ENCODE assay signal across 8 mouse cellular contexts in the genomic region with DNA sequence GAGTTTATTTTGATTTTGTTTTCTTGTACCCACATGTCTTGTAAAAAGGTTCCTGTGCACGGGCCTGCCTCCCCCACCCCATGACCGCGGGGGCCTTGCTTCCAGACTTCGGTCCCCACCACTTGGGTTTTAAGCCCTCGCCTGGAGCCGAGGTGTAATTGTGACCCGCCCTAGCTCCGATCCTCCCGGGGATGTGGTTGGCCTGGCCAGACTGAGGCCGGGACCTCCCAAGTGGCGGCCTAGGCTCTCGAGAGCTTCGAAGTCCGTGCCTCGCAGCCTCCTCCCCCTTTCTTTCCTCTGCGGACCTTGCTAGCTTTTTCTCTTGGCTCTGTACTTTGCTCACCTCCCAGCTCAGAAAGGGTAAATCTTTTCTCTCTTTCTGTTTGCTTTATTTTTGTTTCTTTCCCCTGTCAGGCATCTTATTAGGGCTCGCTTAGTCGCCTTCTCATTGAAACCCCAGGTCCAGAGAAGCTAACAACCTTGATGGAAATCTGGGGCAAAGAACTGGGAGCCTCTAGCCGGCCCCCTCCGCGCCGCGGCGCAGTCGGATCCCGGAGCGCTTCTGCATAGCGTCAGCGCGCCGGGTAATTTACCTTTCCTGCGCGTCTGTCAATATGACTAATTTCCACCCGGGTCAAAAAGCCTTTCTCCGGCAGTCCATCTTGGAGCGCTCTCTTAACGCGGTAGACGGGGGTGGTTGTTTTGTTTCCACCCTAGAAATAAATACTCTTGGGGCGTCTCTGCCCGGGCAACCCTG. TPM values are rescaled to one million over a fixed set of nuclear protein-coding genes. Genes with fewer than 3 reads are reported as not detected.
A peak's percentile ranks its signal among the peaks of the same experiment; 100 is the strongest.
DNase-seq lines count a peak whose midpoint lies in the region; ATAC-seq and TF ChIP-seq lines count a peak whose summit lies in the region.

No protein-coding gene starts in this region.

- no peak overlapping the region for H3K27ac ChIP-seq in lung, embryonic 15.5 days
- H3K27ac ChIP-seq in embryonic fibroblast, embryonic 13.5 days (ENCODE audit: insufficient read depth, low read length): no peak overlapping the region
- H3K27ac ChIP-seq in hindbrain, embryonic 12.5 days: no peak overlapping the region
- H3K27ac ChIP-seq in neural tube, embryonic 11.5 days (ENCODE audit: low read depth, low read length): no peak overlapping the region

- peak overlapping the region; percentile 17 for H3K4me3 ChIP-seq in lung, embryonic 15.5 days
- 0 out of 2 replicates have a peak overlapping the region, but pooled peaks have one; percentile 1 for H3K4me3 ChIP-seq in embryonic fibroblast, embryonic 13.5 days (ENCODE audit: insufficient read depth, low read length)
- no peak overlapping the region for H3K4me3 ChIP-seq in hindbrain, embryonic 12.5 days
- H3K4me3 ChIP-seq in neural tube, embryonic 11.5 days (ENCODE audit: low read depth, low read length): no peak overlapping the region

- H3K9ac ChIP-seq in lung, embryonic 15.5 days: no peak overlapping the region
- no peak overlapping the region for H3K9ac ChIP-seq in hindbrain, embryonic 12.5 days
- no peak overlapping the region for H3K9ac ChIP-seq in neural tube, embryonic 11.5 days (ENCODE audit: low read length)

- no peak for TF ChIP-seq POLR2A in embryonic fibroblast, embryonic 13.5 days (IDR thresholded peaks at IDR 0.05; ENCODE audit: low read depth, low read length)

- no peak for DNase-seq in lung, adult 18-20 months
- peak; percentile 64 for DNase-seq in neural tube, embryonic 11.5 days (ENCODE audit: low spot score)
- no peak for DNase-seq in spleen, postnatal 4 days (ENCODE audit: low spot score in 2 of 2)
- DNase-seq in cerebellum, adult 8-10 months: no peak
- DNase-seq in adrenal gland, adult 18-20 months (ENCODE audit: low spot score in 2 of 2): no peak

- ATAC-seq in lung, embryonic 15.5 days (ENCODE audit: borderline replicate concordance, extremely low read depth, low FRiP score, low TSS enrichment): no peak
- peak; percentile 36; the same call in 1 of the 2 replicates for ATAC-seq in hindbrain, embryonic 12.5 days (ENCODE audit: low FRiP score)
- peak; percentile 49; the same call in 1 of the 2 replicates for ATAC-seq in neural tube, embryonic 11.5 days (ENCODE audit: insufficient read depth, low FRiP score, low TSS enrichment)

- WGBS in lung, embryonic 15.5 days: under 1% methylated on average over 41 of the region's 41 CpGs
- WGBS in hindbrain, embryonic 12.5 days: under 1% methylated on average over 41 of the region's 41 CpGs
- under 1% methylated on average over 41 of the region's 41 CpGs for WGBS in neural tube, embryonic 11.5 days

- H3K9me3 ChIP-seq in lung, embryonic 15.5 days: no peaks in the 10 kb centered on the region
- H3K9me3 ChIP-seq in hindbrain, embryonic 12.5 days (replicated peaks): no peaks in the 10 kb centered on the region
- no peaks in the 10 kb centered on the region for H3K9me3 ChIP-seq in neural tube, embryonic 11.5 days (ENCODE audit: control insufficient read depth, low read length)

- no peaks in the 10 kb centered on the region for H3K36me3 ChIP-seq in lung, embryonic 15.5 days
- H3K36me3 ChIP-seq in hindbrain, embryonic 12.5 days: no peaks in the 10 kb centered on the region
- H3K36me3 ChIP-seq in neural tube, embryonic 11.5 days (ENCODE audit: control insufficient read depth, insufficient read depth, low read length): no peaks in the 10 kb centered on the region

- H3K27me3 ChIP-seq in lung, embryonic 15.5 days: peaks cover 100% of the 10 kb centered on the region
- peaks cover 99% of the 10 kb centered on the region for H3K27me3 ChIP-seq in hindbrain, embryonic 12.5 days
- H3K27me3 ChIP-seq in neural tube, embryonic 11.5 days (ENCODE audit: control insufficient read depth, insufficient read depth, low read length): peaks cover 98% of the 10 kb centered on the region

- peaks cover 9% of the 10 kb centered on the region for H3K4me1 ChIP-seq in lung, embryonic 15.5 days
- H3K4me1 ChIP-seq in embryonic fibroblast, embryonic 13.5 days (ENCODE audit: control insufficient read depth, insufficient read depth, low read length): no peaks in the 10 kb centered on the region
- no peaks in the 10 kb centered on the region for H3K4me1 ChIP-seq in hindbrain, embryonic 12.5 days
- H3K4me1 ChIP-seq in neural tube, embryonic 11.5 days (ENCODE audit: control insufficient read depth, insufficient read depth, low read length): 0 out of 2 replicates have a peak, but pooled peaks cover 3% of the 10 kb centered on the region

- no peak for TF ChIP-seq CTCF in embryonic fibroblast, embryonic 13.5 days (IDR thresholded peaks at IDR 0.05; ENCODE audit: borderline replicate concordance, insufficient read depth, low read length)

- H3K4me2 ChIP-seq in lung, embryonic 15.5 days: peak overlapping the region; percentile 24
- H3K4me2 ChIP-seq in hindbrain, embryonic 12.5 days (replicated peaks): no peak overlapping the region
- no peak overlapping the region; the same call in 1 of the 2 replicates for H3K4me2 ChIP-seq in neural tube, embryonic 11.5 days (ENCODE audit: low read depth)

RNA-seq across cellular contexts. Expression of a gene that starts 13.2 kb away (rescaled TPM):
- polyA plus RNA-seq in lung, embryonic 15.5 days (2015; fragmentation: Nextera tagmentation; extraction: Ambion mirVana): 0.35 and 0.84 TPM in 2 replicates
- 3.3 and 5.0 TPM in 2 replicates for polyA plus RNA-seq in embryonic fibroblast, embryonic 13.5 days (2011; ENCODE audit: insufficient read length, low read depth, missing spikeins)
- not detected in 2 replicates for polyA plus RNA-seq in hindbrain, embryonic 12.5 days (2016; fragmentation: Nextera tagmentation; extraction: Ambion mirVana)
- polyA plus RNA-seq in neural tube, embryonic 11.5 days (2014; fragmentation: Nextera tagmentation; extraction: Ambion mirVana): 0.20 TPM in 1 of 2 replicates, not detected in the other
- 10 to 100 TPM; 33.9 to 39.7 TPM for total RNA-seq in adrenal gland, adult 18-20 months (2021)

Comparison
In these comparisons a context has a peak if more than half of its experiments do, and no peak if none do; other contexts are left out.
1. H3K4me3 ChIP-seq: peak in lung, embryonic 15.5 days (single experiment) and embryonic fibroblast, embryonic 13.5 days (single experiment); none in hindbrain, embryonic 12.5 days (single experiment) and neural tube, embryonic 11.5 days (single experiment).